Mouse (Mus musculus) c-Kit-negative CD71-positive TER-119-positive erythroid progenitor cells, embryonic 14.5 days (primary cell): ENCODE results near the gene Acer1.
A peak's percentile ranks its signal among the peaks of the same experiment; 100 is the strongest.

ENCODE experiments used
- DNase-seq: peaks from one replicate; pipeline ENCODE4 v3.0.0-alpha.2; 2013; ENCODE audit warnings: low read depth, low spot score

Gene Acer1

DNA sequence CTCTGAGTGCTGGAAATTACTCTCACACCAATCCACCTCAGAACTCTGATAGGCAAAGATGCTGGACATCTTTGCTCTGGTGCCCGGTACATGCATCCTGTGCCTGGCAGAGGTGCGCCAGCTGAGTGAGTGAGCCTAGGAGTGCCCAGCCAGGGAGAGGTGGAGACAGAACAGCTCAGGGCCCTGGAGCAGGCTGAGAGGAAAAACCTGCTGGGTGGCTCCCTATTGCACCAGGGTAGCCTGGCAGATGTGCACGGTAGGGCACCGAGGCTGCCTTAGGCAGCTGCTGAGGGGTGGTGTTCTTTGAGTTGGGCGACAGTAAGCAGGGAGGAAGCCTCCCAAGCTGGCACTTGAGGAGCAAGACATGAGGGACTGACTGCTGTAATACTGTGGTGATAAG is at the start of gene Acer1:
Acer1 (minus strand) TSS at position 114 of the 400 bp plus-strand sequence.
- no peak for DNase-seq

- DNase-seq, result no peak
Measured at GRCm38 (mm10) chr17:57030931-57031660, 49.2 kb upstream of the Acer1 start, which contains the start of gene Khsrp. TSS of gene Khsrp (minus strand) at chr17:57031522.

DNA sequence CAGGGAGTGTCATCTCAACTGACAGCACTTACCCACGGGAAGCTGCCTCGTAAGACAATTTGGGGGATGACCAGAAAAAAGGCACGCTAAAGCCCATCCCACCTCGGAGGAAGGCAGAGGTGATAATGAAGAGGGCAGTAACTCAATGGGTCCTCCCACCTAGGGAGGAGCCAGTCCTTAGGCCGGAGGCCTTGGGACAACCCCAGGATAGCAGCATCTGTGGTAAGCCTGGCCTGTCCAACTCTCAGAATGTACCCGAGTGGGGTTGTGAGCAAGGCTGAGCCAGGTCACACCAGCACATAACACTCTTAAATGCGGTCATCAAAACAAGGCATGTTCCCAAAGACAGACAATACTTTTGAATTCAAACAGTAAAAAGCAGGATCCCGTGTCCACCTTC is 47.8 kb upstream of the Acer1 start:
- peak; percentile 50 for DNase-seq

DNA sequence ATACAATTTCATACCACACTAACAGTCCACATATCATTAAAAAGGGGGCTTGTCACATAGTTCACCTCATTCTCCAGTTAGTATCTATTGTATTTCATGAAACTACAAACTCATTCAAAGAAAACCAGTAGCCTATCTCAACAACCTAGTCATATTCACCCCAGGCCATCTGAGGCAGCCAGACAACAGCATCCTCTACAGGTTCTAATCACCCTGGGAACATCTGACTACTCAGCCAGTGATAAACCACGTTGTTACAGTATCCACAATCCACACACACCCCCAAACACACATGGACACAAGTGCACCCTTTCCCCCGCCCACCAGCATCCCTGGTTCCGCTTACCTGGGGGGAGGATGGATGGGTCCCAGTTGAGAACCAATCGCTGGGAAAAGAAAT is 45.5 kb upstream of the Acer1 start:
- DNase-seq, result no peak

- DNase-seq, result no peak
Measured at GRCm38 (mm10) chr17:57020960-57021359, 39.0 kb upstream of the Acer1 start.

GRCm38 (mm10) chr17:57019693-57020092 is 37.8 kb upstream of the Acer1 start:
- no peak for DNase-seq

GRCm38 (mm10) chr17:57012245-57012795 is 30.4 kb upstream of the Acer1 start:
- no peak for DNase-seq

GRCm38 (mm10) chr17:57011236-57012141 is 29.6 kb upstream of the Acer1 start, which contains the start of the genes Gtf2f1 and Gm17949:
TSS of gene Gtf2f1 (minus strand) at chr17:57011288.
TSS of gene Gm17949 (plus strand) at chr17:57011469.
- DNase-seq, result peak; percentile 97

GRCm38 (mm10) chr17:57010911-57011235 is 28.9 kb upstream of the Acer1 start:
- DNase-seq, result no peak

DNA sequence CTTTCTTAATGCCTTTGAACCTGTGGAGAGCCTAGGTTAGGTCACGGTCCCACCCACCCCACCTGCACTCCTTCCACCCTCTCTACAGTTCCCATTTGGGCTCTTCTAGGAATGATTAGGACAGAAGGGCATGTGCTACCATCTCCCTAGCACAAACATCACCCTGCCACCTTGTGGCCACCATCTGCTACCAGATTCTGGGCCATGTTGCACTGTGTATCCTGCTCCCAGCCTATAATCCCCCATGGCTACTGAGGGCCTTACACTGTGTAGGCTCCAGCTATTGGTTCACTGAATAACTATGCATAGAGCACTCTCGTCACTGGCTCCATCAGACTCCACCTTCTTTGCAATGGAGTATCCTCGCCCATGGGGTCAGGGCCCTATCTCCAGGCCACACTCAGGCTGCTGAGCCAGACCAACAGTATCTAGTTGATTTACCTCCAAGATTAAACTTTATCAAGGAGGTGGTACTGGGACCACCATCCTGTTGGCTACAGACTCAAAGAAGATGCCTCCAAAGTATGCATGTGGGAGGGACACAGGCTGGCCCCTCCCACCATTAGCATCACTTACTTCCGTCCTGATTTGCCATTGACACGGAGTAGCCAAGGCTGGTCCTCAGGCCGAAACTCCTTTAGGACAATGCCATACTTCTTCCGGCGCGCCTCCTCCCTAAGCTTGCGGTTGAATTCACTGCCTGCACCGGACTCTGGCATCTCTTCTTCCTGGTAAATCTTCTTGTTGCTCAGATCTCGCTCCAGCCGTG is 25.4 kb upstream of the Acer1 start:
- DNase-seq, result no peak

- DNase-seq, result no peak
Measured at GRCm38 (mm10) chr17:57003994-57004393, 22.1 kb upstream of the Acer1 start.

GRCm38 (mm10) chr17:57001228-57001627 is 19.3 kb upstream of the Acer1 start:
- no peak for DNase-seq

- DNase-seq, result no peak
Measured at GRCm38 (mm10) chr17:56999968-57000609, 18.2 kb upstream of the Acer1 start, which contains the start of gene Pspn. TSS of gene Pspn (minus strand) at chr17:57000018.

- DNase-seq, result no peak
Measured at GRCm38 (mm10) chr17:56999414-56999813, 17.5 kb upstream of the Acer1 start.

DNA sequence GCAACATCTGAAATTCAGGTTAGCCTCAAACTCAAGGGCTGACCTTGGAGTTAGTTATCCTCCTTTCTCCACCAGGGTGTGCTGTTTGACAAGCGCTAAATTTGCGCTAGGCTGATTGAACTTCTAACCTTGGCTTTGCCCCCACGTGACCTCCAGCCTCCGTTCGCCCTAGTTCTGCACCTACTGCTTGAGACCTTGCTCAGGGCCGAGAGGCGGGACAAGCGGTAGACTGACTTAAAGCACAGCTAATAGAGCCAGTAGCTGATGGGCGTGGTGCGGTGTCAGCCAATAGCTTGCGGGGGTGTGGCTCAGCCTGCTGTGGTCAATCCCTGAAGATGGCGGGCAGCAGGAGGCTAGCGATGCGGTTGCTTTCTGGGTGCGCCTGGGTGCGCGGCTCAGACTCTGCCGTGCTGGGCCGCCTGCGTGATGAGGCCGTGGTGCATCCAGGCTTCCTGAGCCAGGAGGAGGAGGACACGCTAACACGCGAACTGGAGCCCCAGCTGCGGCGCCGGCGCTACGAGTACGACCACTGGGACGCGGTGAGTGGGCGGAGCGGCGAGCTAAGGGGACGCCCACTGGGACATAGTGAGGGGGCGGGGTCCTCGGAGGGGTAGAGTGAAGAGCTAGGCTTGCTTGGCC is 15.2 kb upstream of the Acer1 start, which contains the start of gene Alkbh7:
Alkbh7 (plus strand) TSS at position 311 of the 639 bp plus-strand sequence.
- peak; percentile 97 for DNase-seq

- DNase-seq, result no peak
Measured at GRCm38 (mm10) chr17:56996506-56996905, 14.6 kb upstream of the Acer1 start.

- DNase-seq, result no peak
Measured at GRCm38 (mm10) chr17:56995046-56995445, 13.1 kb upstream of the Acer1 start.

GRCm38 (mm10) chr17:56990966-56991365 is 9.0 kb upstream of the Acer1 start:
- DNase-seq, result no peak

DNA sequence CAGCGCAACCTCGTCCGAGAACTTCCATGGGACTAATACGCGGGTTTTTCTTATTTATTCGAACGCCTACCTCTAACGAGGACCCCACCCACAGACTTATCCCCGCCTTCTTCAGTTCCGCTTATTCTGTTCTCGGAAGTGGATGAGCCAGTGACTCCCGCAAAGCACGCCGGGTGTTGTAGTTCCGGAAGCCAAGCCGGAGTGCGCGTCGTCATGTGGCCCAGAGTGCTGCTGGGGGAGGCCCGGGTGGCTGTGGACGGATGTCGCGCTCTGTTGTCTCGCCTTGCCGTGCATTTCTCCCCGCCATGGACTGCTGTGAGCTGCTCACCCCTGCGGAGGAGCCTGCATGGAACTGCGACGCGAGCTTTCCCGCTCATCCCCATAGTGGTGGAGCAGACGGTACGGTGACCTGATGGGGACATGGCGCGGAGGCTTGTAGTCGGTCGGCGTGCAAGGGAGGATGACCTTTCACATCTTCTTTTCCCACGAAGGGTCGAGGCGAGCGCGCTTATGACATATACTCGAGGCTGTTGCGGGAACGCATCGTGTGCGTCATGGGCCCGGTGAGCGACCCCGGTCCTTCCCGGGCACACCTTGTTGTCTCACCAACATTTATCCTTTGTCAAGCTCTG is 8.3 kb upstream of the Acer1 start, which contains the start of gene Clpp:
Clpp (plus strand) TSS at position 191 of the 632 bp plus-strand sequence.
- DNase-seq, result peak; percentile 90
